Mouse (Mus musculus) midbrain, embryonic 15.5 days (tissue): ENCODE measurements at regions not wholly inside any gene's neighbourhood (a gene's known extent, or its start where the extent isn't known, plus 50 kb on each side); places are given as distances from the start of the nearest gene placed in this dataset.

Source experiments
- ATAC-seq: fragments of 200-750 bp; cut with Nextera tagmentation; replicated peaks from 2 replicates; pipeline ENCODE4 v1.8.0; 2017; ENCODE audit warnings: moderate TSS enrichment
- H3K27ac ChIP-seq: fragments of 300-500 bp; sonication (generic); 2 replicates; pipeline ENCODE4 v1.5.1; 2015; ENCODE audit warnings: mild to moderate bottlenecking, inconsistent platforms
- H3K27me3 ChIP-seq: fragments of 300-500 bp; sonication (generic); replicated peaks from 2 replicates; pipeline ENCODE4 v1.6.1; 2015; ENCODE audit warnings: inconsistent platforms
- H3K36me3 ChIP-seq: fragments of 300-500 bp; sonication (generic); replicated peaks from 2 replicates; pipeline ENCODE4 v1.6.1; 2015; ENCODE audit warnings: inconsistent platforms
- H3K4me1 ChIP-seq: fragments of 300-500 bp; sonication (generic); 2 replicates; pipeline ENCODE4 v1.6.1; 2015; ENCODE audit warnings: inconsistent platforms
- H3K4me2 ChIP-seq: fragments of 300-500 bp; sonication (generic); 2 replicates; pipeline ENCODE4 v1.6.1; 2015; ENCODE audit warnings: inconsistent platforms, mild to moderate bottlenecking, moderate library complexity
- H3K4me3 ChIP-seq: fragments of 300-500 bp; sonication (generic); 2 replicates; pipeline ENCODE4 v1.5.1; 2015; ENCODE audit warnings: mild to moderate bottlenecking, inconsistent platforms
- H3K9ac ChIP-seq: fragments of 300-500 bp; sonication (generic); 2 replicates; pipeline ENCODE4 v1.6.1; 2015; ENCODE audit warnings: mild to moderate bottlenecking, inconsistent platforms
- H3K9me3 ChIP-seq: fragments of 300-500 bp; sonication (generic); 2 replicates; pipeline ENCODE4 v1.6.1; 2016; ENCODE audit warnings: inconsistent platforms
- WGBS: fragments of 180-500 bp; shearing (Covaris S2); methylation state at CpG from one replicate; pipeline ENCODE4 v1.1.7; 2015; ENCODE audit warnings: mixed read lengths; 5-methylcytosine and 5-hydroxymethylcytosine counted together

GRCm38 (mm10) chr7:68906771-68907395 lies 157.8 kb upstream of the Arrdc4 start:
- Histone ChIP-seq H3K9ac (no peak overlapping the region), H3K27me3 (no peaks in the 10 kb centered on the region), H3K4me3 (no peak overlapping the region), H3K4me1 (0 out of 2 replicates have a peak, but pooled peaks cover 4% of the 10 kb centered on the region), H3K27ac (peak overlapping the region; percentile 55), H3K4me2 (no peak overlapping the region), H3K9me3 (no peaks in the 10 kb centered on the region), H3K36me3 (no peaks in the 10 kb centered on the region)
- peak; percentile 65 for ATAC-seq
- WGBS, result 25% methylated on average over 8 of the region's 8 CpGs

GRCm38 (mm10) chr7:68905793-68906192 lies 156.8 kb upstream of the Arrdc4 start:
- H3K36me3 ChIP-seq, result no peaks in the 10 kb centered on the region
- H3K27ac ChIP-seq, result 0 out of 2 replicates have a peak overlapping the region, but pooled peaks have one; percentile 34
- 91% methylated on average over 4 of the region's 4 CpGs for WGBS
- H3K4me1 ChIP-seq, result 0 out of 2 replicates have a peak, but pooled peaks cover 4% of the 10 kb centered on the region
- H3K4me2 ChIP-seq, result no peak overlapping the region
- H3K9me3 ChIP-seq, result no peaks in the 10 kb centered on the region
- H3K9ac ChIP-seq, result no peak overlapping the region
- ATAC-seq, result no peak
- H3K4me3 ChIP-seq, result no peak overlapping the region
- no peaks in the 10 kb centered on the region for H3K27me3 ChIP-seq

GRCm38 (mm10) chr7:68886173-68886572 lies 137.1 kb upstream of the Arrdc4 start:
- Histone ChIP-seq H3K4me3 (no peak overlapping the region), H3K27ac (no peak overlapping the region), H3K9ac (no peak overlapping the region)

GRCm38 (mm10) chr7:68873008-68873407 lies 124.0 kb upstream of the Arrdc4 start:
- WGBS, result 67% methylated on average over 5 of the region's 5 CpGs
- Histone ChIP-seq H3K27ac (no peak overlapping the region), H3K9ac (no peak overlapping the region), H3K4me3 (no peak overlapping the region), H3K4me1 (no peaks in the 10 kb centered on the region), H3K4me2 (no peak overlapping the region), H3K36me3 (no peaks in the 10 kb centered on the region), H3K27me3 (no peaks in the 10 kb centered on the region), H3K9me3 (no peaks in the 10 kb centered on the region)
- no peak for ATAC-seq

More at GRCm38 (mm10) chr7:68886173-68886572, 137.1 kb upstream of the Arrdc4 start:
- H3K27me3 ChIP-seq, result no peaks in the 10 kb centered on the region
- no peaks in the 10 kb centered on the region for H3K9me3 ChIP-seq
- H3K4me2 ChIP-seq, result no peak overlapping the region
- no peaks in the 10 kb centered on the region for H3K36me3 ChIP-seq
- ATAC-seq, result no peak
- no peaks in the 10 kb centered on the region for H3K4me1 ChIP-seq

- Histone ChIP-seq H3K9me3 (no peaks in the 10 kb centered on the region), H3K9ac (no peak overlapping the region), H3K4me1 (peaks cover 5% of the 10 kb centered on the region; the same call in 1 of the 2 replicates), H3K36me3 (no peaks in the 10 kb centered on the region), H3K27me3 (no peaks in the 10 kb centered on the region), H3K4me3 (no peak overlapping the region), H3K4me2 (no peak overlapping the region), H3K27ac (no peak overlapping the region)
- ATAC-seq, result peak; percentile 74
- WGBS, result 50% methylated on average over 7 of the region's 7 CpGs
These were observed 115.4 kb upstream of the Arrdc4 start for GRCm38 (mm10) chr7:68864322-68865031.

- WGBS, result 41% methylated on average over 2 of the region's 2 CpGs
- H3K4me2 ChIP-seq, result no peak overlapping the region
- peak; percentile 93 for ATAC-seq
These were observed 109.6 kb upstream of the Arrdc4 start for GRCm38 (mm10) chr7:68858471-68859210.

GRCm38 (mm10) chr7:68851981-68852575 lies 103.0 kb upstream of the Arrdc4 start:
- Histone ChIP-seq H3K4me3 (no peak overlapping the region), H3K9me3 (no peaks in the 10 kb centered on the region), H3K27me3 (no peaks in the 10 kb centered on the region), H3K4me2 (no peak overlapping the region), H3K36me3 (no peaks in the 10 kb centered on the region), H3K27ac (no peak overlapping the region), H3K9ac (no peak overlapping the region), H3K4me1 (no peaks in the 10 kb centered on the region)
- ATAC-seq, result no peak
- 29% methylated on average over 3 of the region's 3 CpGs for WGBS

More at GRCm38 (mm10) chr7:68858471-68859210, 109.6 kb upstream of the Arrdc4 start:
- Histone ChIP-seq H3K9ac (no peak overlapping the region), H3K4me3 (no peak overlapping the region), H3K4me1 (peaks cover 6% of the 10 kb centered on the region; the same call in 1 of the 2 replicates), H3K27ac (no peak overlapping the region), H3K27me3 (no peaks in the 10 kb centered on the region), H3K9me3 (no peaks in the 10 kb centered on the region), H3K36me3 (no peaks in the 10 kb centered on the region)

- H3K4me1 ChIP-seq, result peaks cover 4% of the 10 kb centered on the region; the same call in 1 of the 2 replicates
- H3K9me3 ChIP-seq, result no peaks in the 10 kb centered on the region
- no peak overlapping the region for H3K4me2 ChIP-seq
- ATAC-seq, result no peak
- no peaks in the 10 kb centered on the region for H3K27me3 ChIP-seq
- WGBS, result 67% methylated on average over 7 of the region's 7 CpGs
- no peak overlapping the region for H3K4me3 ChIP-seq
- no peaks in the 10 kb centered on the region for H3K36me3 ChIP-seq
- H3K27ac ChIP-seq, result no peak overlapping the region
- H3K9ac ChIP-seq, result no peak overlapping the region
These were observed 95.6 kb upstream of the Arrdc4 start for GRCm38 (mm10) chr7:68844606-68845005.

GRCm38 (mm10) chr7:68843374-68843773 lies 94.3 kb upstream of the Arrdc4 start:
- H3K9ac ChIP-seq, result no peak overlapping the region
- WGBS, result 48% methylated on average over 4 of the region's 4 CpGs
- H3K4me2 ChIP-seq, result no peak overlapping the region
- H3K27ac ChIP-seq, result no peak overlapping the region
- H3K27me3 ChIP-seq, result no peaks in the 10 kb centered on the region
- peaks cover 4% of the 10 kb centered on the region; the same call in 1 of the 2 replicates for H3K4me1 ChIP-seq
- ATAC-seq, result no peak
- H3K4me3 ChIP-seq, result no peak overlapping the region
- H3K9me3 ChIP-seq, result no peaks in the 10 kb centered on the region
- H3K36me3 ChIP-seq, result no peaks in the 10 kb centered on the region

- no peak overlapping the region for H3K27ac ChIP-seq
- no peak overlapping the region for H3K4me2 ChIP-seq
- no peaks in the 10 kb centered on the region for H3K27me3 ChIP-seq
- no peaks in the 10 kb centered on the region for H3K9me3 ChIP-seq
- H3K9ac ChIP-seq, result no peak overlapping the region
- no peaks in the 10 kb centered on the region; the same call in 1 of the 2 replicates for H3K4me1 ChIP-seq
- no peak overlapping the region for H3K4me3 ChIP-seq
- H3K36me3 ChIP-seq, result no peaks in the 10 kb centered on the region
- WGBS, result 41% methylated on average over 10 of the region's 10 CpGs
- ATAC-seq, result peak; percentile 71
These were observed 85.1 kb upstream of the Arrdc4 start for GRCm38 (mm10) chr7:68833977-68834791.

- WGBS, result 90% methylated on average over 7 of the region's 7 CpGs
- H3K9me3 ChIP-seq, result no peaks in the 10 kb centered on the region
- H3K4me3 ChIP-seq, result no peak overlapping the region
- no peaks in the 10 kb centered on the region; the same call in 1 of the 2 replicates for H3K4me1 ChIP-seq
- H3K27ac ChIP-seq, result no peak overlapping the region
- no peak overlapping the region for H3K9ac ChIP-seq
- ATAC-seq, result no peak
- no peak overlapping the region for H3K4me2 ChIP-seq
- no peaks in the 10 kb centered on the region for H3K27me3 ChIP-seq
- H3K36me3 ChIP-seq, result no peaks in the 10 kb centered on the region
These were observed 84.5 kb upstream of the Arrdc4 start for GRCm38 (mm10) chr7:68833517-68833916.
